ENCODE assay signal across 12 mouse cellular contexts in the genomic region with DNA sequence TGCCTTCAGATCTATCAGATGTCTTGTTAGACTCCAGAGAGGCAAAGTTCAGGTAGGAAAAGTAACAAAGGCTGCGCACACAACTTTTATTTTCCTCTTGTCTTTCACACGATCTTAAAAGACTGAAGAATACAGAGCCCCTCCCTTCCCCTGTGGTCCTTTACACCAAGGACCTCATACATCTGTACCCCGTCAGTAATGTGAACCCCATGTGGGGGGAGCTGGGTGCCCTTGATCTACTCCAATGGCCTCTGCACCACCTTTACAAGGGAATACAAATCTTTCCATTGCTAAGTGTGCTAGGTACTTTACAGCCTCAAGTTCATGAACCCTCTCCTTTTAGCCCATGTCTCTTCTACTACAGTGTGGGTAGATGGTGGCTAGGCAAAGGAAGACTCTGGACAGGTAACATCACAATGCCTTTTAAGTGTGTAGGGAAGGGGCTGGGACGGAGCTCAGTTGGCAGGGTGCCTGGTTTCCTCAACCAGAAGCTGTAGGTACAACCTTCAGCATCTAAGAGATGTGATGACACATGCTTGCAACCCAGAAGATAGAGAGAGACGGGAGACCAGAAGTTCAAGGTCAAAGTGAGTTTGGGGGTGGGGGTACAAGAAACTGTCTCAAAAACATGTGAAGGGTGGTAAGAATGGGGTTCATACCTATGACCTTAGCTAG. TPM values are rescaled to one million over a fixed set of nuclear protein-coding genes. Genes with fewer than 3 reads are reported as not detected.
DNase-seq lines count a peak whose midpoint lies in the region; ATAC-seq and TF ChIP-seq lines count a peak whose summit lies in the region.
"Had no signal": no experiment of that assay in that cellular context is flagged by ENCODE, and none has a peak within 500 bp of the region (broad histone marks: within the 10 kb centered on the region; RNA-seq: fewer than 3 reads in every experiment).

No protein-coding gene starts in this region.

- H3K4me2 ChIP-seq in intestine, postnatal 0 days (replicated peaks; ENCODE audit: low read depth): peak overlapping the region; percentile 13
- H3K4me2 ChIP-seq in midbrain, embryonic 15.5 days: no peak overlapping the region

- 0 out of 2 replicates have a peak overlapping the region, but pooled peaks have one; percentile 84 for H3K27ac ChIP-seq in heart, embryonic 10.5 days
- peak overlapping the region; percentile 97 for H3K27ac ChIP-seq in intestine, postnatal 0 days (ENCODE audit: low read depth, low read length)
- peak overlapping the region; percentile 78 for H3K27ac ChIP-seq in thymus, adult 2 months (ENCODE audit: control insufficient read depth, insufficient read depth, low read length)
- no peak overlapping the region for H3K27ac ChIP-seq in midbrain, embryonic 15.5 days
- H3K27ac ChIP-seq in embryonic facial prominence, embryonic 10.5 days (replicated peaks): no peak overlapping the region

- TF ChIP-seq CTCF in intestine, postnatal 0 days (IDR thresholded peaks at IDR 0.05; ENCODE audit: low read depth): no peak
- TF ChIP-seq CTCF in thymus, adult 2 months (IDR thresholded peaks at IDR 0.05; ENCODE audit: borderline replicate concordance, control insufficient read depth, extremely low read depth, insufficient read depth, low read length, poor library complexity): no peak

- no peak overlapping the region for H3K9ac ChIP-seq in intestine, postnatal 0 days (ENCODE audit: low read depth, low read length)
- H3K9ac ChIP-seq in midbrain, embryonic 15.5 days: no peak overlapping the region

- DNase-seq in heart, embryonic 10.5 days (ENCODE audit: low spot score): no peak
- DNase-seq in heart, adult 9 months (ENCODE audit: low spot score in 2 of 2): no peak
- peak; percentile 59 for DNase-seq in thymus, adult 2 months
- DNase-seq in adrenal gland, adult 2 months: no peak
- no peak for DNase-seq in embryonic facial prominence, embryonic 10.5 days (ENCODE audit: low spot score)
- DNase-seq: heart, adult 11 months; kidney, adult 9 months; layer of hippocampus, adult 9-11 months; lung, postnatal 14 days had no signal

- H3K4me3 ChIP-seq in heart, embryonic 10.5 days: no peak overlapping the region
- no peak overlapping the region for H3K4me3 ChIP-seq in intestine, postnatal 0 days (ENCODE audit: low read depth, low read length)
- peak overlapping the region; percentile 12; the same call in 1 of the 2 replicates for H3K4me3 ChIP-seq in thymus, adult 2 months (ENCODE audit: control insufficient read depth, insufficient read depth, low read length)
- H3K4me3 ChIP-seq in midbrain, embryonic 15.5 days: no peak overlapping the region
- no peak overlapping the region for H3K4me3 ChIP-seq in embryonic facial prominence, embryonic 10.5 days

- ATAC-seq in CD4-positive, CD25-positive, alpha-beta regulatory T cell, adult 4 months: peak; percentile 37
- 0 out of 2 replicates have a peak, but pooled peaks have one; percentile 1 for ATAC-seq in intestine, postnatal 0 days
- no peak for ATAC-seq in midbrain, embryonic 15.5 days (replicated peaks)

- H3K9me3 ChIP-seq in heart, embryonic 10.5 days: no peaks in the 10 kb centered on the region
- H3K9me3 ChIP-seq in intestine, postnatal 0 days (ENCODE audit: control insufficient read depth): no peaks in the 10 kb centered on the region
- H3K9me3 ChIP-seq in midbrain, embryonic 15.5 days: no peaks in the 10 kb centered on the region
- no peaks in the 10 kb centered on the region for H3K9me3 ChIP-seq in embryonic facial prominence, embryonic 10.5 days

- 64% methylated on average over 5 of the region's 5 CpGs for WGBS in heart, embryonic 10.5 days
- WGBS in intestine, postnatal 0 days: 45% methylated on average over 5 of the region's 5 CpGs
- 8% methylated on average over 5 of the region's 5 CpGs for WGBS in thymus, adult 2 months
- 93% methylated on average over 5 of the region's 5 CpGs for WGBS in midbrain, embryonic 15.5 days
- WGBS in embryonic facial prominence, embryonic 10.5 days: 88% methylated on average over 5 of the region's 5 CpGs

- peaks cover 38% of the 10 kb centered on the region for H3K4me1 ChIP-seq in heart, embryonic 10.5 days
- H3K4me1 ChIP-seq in intestine, postnatal 0 days (replicated peaks; ENCODE audit: control insufficient read depth, insufficient read depth, low read length): peaks cover 8% of the 10 kb centered on the region
- peaks cover 38% of the 10 kb centered on the region for H3K4me1 ChIP-seq in thymus, adult 2 months (replicated peaks; ENCODE audit: control insufficient read depth, insufficient read depth, low read length)
- peaks cover 12% of the 10 kb centered on the region for H3K4me1 ChIP-seq in midbrain, embryonic 15.5 days
- peaks cover 15% of the 10 kb centered on the region for H3K4me1 ChIP-seq in embryonic facial prominence, embryonic 10.5 days

- no peak for TF ChIP-seq POLR2A in thymus, adult 2 months (IDR thresholded peaks at IDR 0.05; ENCODE audit: control insufficient read depth, extremely low read depth, insufficient read depth, low read length, poor library complexity)

- H3K27me3 ChIP-seq in heart, embryonic 10.5 days (ENCODE audit: insufficient read depth, poor library complexity, severe bottlenecking): 0 out of 2 replicates have a peak, but pooled peaks cover 5% of the 10 kb centered on the region
- H3K27me3 ChIP-seq in intestine, postnatal 0 days (replicated peaks; ENCODE audit: control insufficient read depth, insufficient read depth, low read length): no peaks in the 10 kb centered on the region
- no peaks in the 10 kb centered on the region for H3K27me3 ChIP-seq in thymus, adult 2 months (ENCODE audit: control insufficient read depth, insufficient read depth, low read length)
- H3K27me3 ChIP-seq in midbrain, embryonic 15.5 days (replicated peaks): no peaks in the 10 kb centered on the region
- peaks cover 12% of the 10 kb centered on the region; the same call in 1 of the 2 replicates for H3K27me3 ChIP-seq in embryonic facial prominence, embryonic 10.5 days (replicated peaks; ENCODE audit: low read depth, poor library complexity, severe bottlenecking)

- no peaks in the 10 kb centered on the region for H3K36me3 ChIP-seq in heart, embryonic 10.5 days
- no peaks in the 10 kb centered on the region for H3K36me3 ChIP-seq in intestine, postnatal 0 days (ENCODE audit: control insufficient read depth, insufficient read depth)
- H3K36me3 ChIP-seq in thymus, adult 2 months (ENCODE audit: control insufficient read depth, insufficient read depth, low read length): no peaks in the 10 kb centered on the region
- H3K36me3 ChIP-seq in midbrain, embryonic 15.5 days (replicated peaks): no peaks in the 10 kb centered on the region
- no peaks in the 10 kb centered on the region for H3K36me3 ChIP-seq in embryonic facial prominence, embryonic 10.5 days (replicated peaks)

RNA-seq across cellular contexts. Expression of a gene that starts 1.3 kb away (rescaled TPM):
- polyA plus RNA-seq in heart, embryonic 10.5 days (2016; fragmentation: Nextera tagmentation; extraction: Ambion mirVana): 4.3 and 10.3 TPM in 2 replicates
- polyA plus RNA-seq in CD4-positive, CD25-positive, alpha-beta regulatory T cell, adult 4 months (2017; shearing (Covaris generic)): 100 to 1,000 TPM; 283 to 390 TPM
- polyA plus RNA-seq in intestine, postnatal 0 days (2015; fragmentation: Nextera tagmentation; extraction: Ambion mirVana): 5.8 and 7.3 TPM in 2 replicates
- 114 and 131 TPM in 2 replicates for polyA plus RNA-seq in thymus, adult 2 months (2012; rRNA removed)
- 0.96 and 1.0 TPM in 2 replicates for polyA plus RNA-seq in midbrain, embryonic 15.5 days (2015; fragmentation: Nextera tagmentation; extraction: Ambion mirVana)
- total RNA-seq in adrenal gland, adult 2 months (2021): 1 to 10 TPM; 3.1 to 4.2 TPM
- 2.8 and 3.7 TPM in 2 replicates for polyA plus RNA-seq in adrenal gland, adult 2 months (2012; rRNA removed)
- 2.1 and 4.0 TPM in 2 replicates for polyA plus RNA-seq in embryonic facial prominence, embryonic 10.5 days (2016; fragmentation: Nextera tagmentation; extraction: Ambion mirVana)

RNA-seq across cellular contexts. Expression of a gene that starts 19.7 kb away (rescaled TPM):
- 1.5 and 2.4 TPM in 2 replicates for polyA plus RNA-seq in heart, embryonic 10.5 days (2016; fragmentation: Nextera tagmentation; extraction: Ambion mirVana)
- polyA plus RNA-seq in CD4-positive, CD25-positive, alpha-beta regulatory T cell, adult 4 months (2017; shearing (Covaris generic)): 10 to 100 TPM in 1 of 2 experiments, 1 to 10 TPM in 1; 5.7 to 10.5 TPM
- polyA plus RNA-seq in intestine, postnatal 0 days (2015; fragmentation: Nextera tagmentation; extraction: Ambion mirVana): 37.2 and 41.1 TPM in 2 replicates
- 10.4 and 11.7 TPM in 2 replicates for polyA plus RNA-seq in thymus, adult 2 months (2012; rRNA removed)
- 1.0 and 1.2 TPM in 2 replicates for polyA plus RNA-seq in midbrain, embryonic 15.5 days (2015; fragmentation: Nextera tagmentation; extraction: Ambion mirVana)
- 10 to 100 TPM; 54.0 to 86.4 TPM for total RNA-seq in adrenal gland, adult 2 months (2021)
- polyA plus RNA-seq in adrenal gland, adult 2 months (2012; rRNA removed): 83.5 and 83.8 TPM in 2 replicates
- polyA plus RNA-seq in embryonic facial prominence, embryonic 10.5 days (2016; fragmentation: Nextera tagmentation; extraction: Ambion mirVana): 1.7 and 2.2 TPM in 2 replicates

RNA-seq across cellular contexts. Expression of a gene that starts 31.3 kb away (rescaled TPM):
- 16.2 and 16.9 TPM in 2 replicates for polyA plus RNA-seq in heart, embryonic 10.5 days (2016; fragmentation: Nextera tagmentation; extraction: Ambion mirVana)
- polyA plus RNA-seq in CD4-positive, CD25-positive, alpha-beta regulatory T cell, adult 4 months (2017; shearing (Covaris generic)): not detected
- 77.1 and 88.6 TPM in 2 replicates for polyA plus RNA-seq in intestine, postnatal 0 days (2015; fragmentation: Nextera tagmentation; extraction: Ambion mirVana)
- 11.0 and 11.7 TPM in 2 replicates for polyA plus RNA-seq in thymus, adult 2 months (2012; rRNA removed)
- polyA plus RNA-seq in midbrain, embryonic 15.5 days (2015; fragmentation: Nextera tagmentation; extraction: Ambion mirVana): 4.0 and 4.9 TPM in 2 replicates
- total RNA-seq in adrenal gland, adult 2 months (2021): 10 to 100 TPM; 41.7 to 44.2 TPM
- 35.1 and 40.6 TPM in 2 replicates for polyA plus RNA-seq in adrenal gland, adult 2 months (2012; rRNA removed)
- polyA plus RNA-seq in embryonic facial prominence, embryonic 10.5 days (2016; fragmentation: Nextera tagmentation; extraction: Ambion mirVana): 4.9 and 7.3 TPM in 2 replicates

RNA-seq across cellular contexts. Expression of a gene that starts 52.9 kb away (rescaled TPM):
- polyA plus RNA-seq in heart, embryonic 10.5 days (2016; fragmentation: Nextera tagmentation; extraction: Ambion mirVana): 209 and 212 TPM in 2 replicates
- polyA plus RNA-seq in CD4-positive, CD25-positive, alpha-beta regulatory T cell, adult 4 months (2017; shearing (Covaris generic)): 100 to 1,000 TPM; 682 to 766 TPM
- polyA plus RNA-seq in intestine, postnatal 0 days (2015; fragmentation: Nextera tagmentation; extraction: Ambion mirVana): 354 and 373 TPM in 2 replicates
- 1,016 and 1,115 TPM in 2 replicates for polyA plus RNA-seq in thymus, adult 2 months (2012; rRNA removed)
- polyA plus RNA-seq in midbrain, embryonic 15.5 days (2015; fragmentation: Nextera tagmentation; extraction: Ambion mirVana): 127 and 130 TPM in 2 replicates
- total RNA-seq in adrenal gland, adult 2 months (2021): 100 to 1,000 TPM; 211 to 277 TPM
- 887 and 1,091 TPM in 2 replicates for polyA plus RNA-seq in adrenal gland, adult 2 months (2012; rRNA removed)
- 200 and 212 TPM in 2 replicates for polyA plus RNA-seq in embryonic facial prominence, embryonic 10.5 days (2016; fragmentation: Nextera tagmentation; extraction: Ambion mirVana)

Comparison
In these comparisons a context has a peak if more than half of its experiments do, and no peak if none do; other contexts are left out.
1. H3K27ac ChIP-seq: peak in heart, embryonic 10.5 days (single experiment), intestine, postnatal 0 days (single experiment) and thymus, adult 2 months (single experiment); none in midbrain, embryonic 15.5 days (single experiment) and embryonic facial prominence, embryonic 10.5 days (single experiment).
2. RNA of a gene that starts 1.3 kb away (polyA plus RNA-seq): 283 to 390 TPM in CD4-positive, CD25-positive, alpha-beta regulatory T cell, adult 4 months and 114 to 131 TPM in thymus, adult 2 months; 4.3 to 10.3 TPM in heart, embryonic 10.5 days, 5.8 to 7.3 TPM in intestine, postnatal 0 days, 2.1 to 4.0 TPM in embryonic facial prominence, embryonic 10.5 days, 2.8 to 3.7 TPM in adrenal gland, adult 2 months and 0.96 to 1.0 TPM in midbrain, embryonic 15.5 days; every median in the first group is over 10 times any median in the second.